Mouse (Mus musculus): Measurements from ENCODE around the gene Slc39a12.

DNA sequence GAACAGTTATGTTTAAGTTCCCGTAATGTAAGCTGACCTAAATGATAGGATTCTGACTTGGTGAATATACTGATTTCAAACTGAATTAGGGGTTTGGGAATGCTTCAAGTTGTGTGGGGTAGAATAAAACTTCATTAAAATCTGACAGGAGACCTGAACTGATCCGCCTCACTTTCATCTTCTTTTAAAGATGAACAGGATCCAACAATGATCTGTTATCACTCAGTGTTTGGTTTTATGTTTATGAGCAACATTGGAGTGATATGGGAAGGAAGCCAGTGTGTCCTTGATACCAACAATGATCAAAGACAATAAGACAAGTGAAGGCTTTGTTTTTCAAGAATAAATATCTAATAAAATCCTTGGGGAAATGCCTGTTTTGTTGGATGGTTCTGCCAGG is 155.7 kb downstream of the Slc39a12 start:
- TF ChIP-seq CTCF (IDR thresholded peaks at IDR 0.05; ENCODE audit: insufficient read depth, low read depth, low read length): no peak
- TF ChIP-seq POLR2A (IDR thresholded peaks at IDR 0.05; ENCODE audit: insufficient read depth, low read depth, low read length): no peak

Data from olfactory bulb, adult 2 months (tissue).